Mouse (Mus musculus): Measurements from ENCODE around the gene Junb.

The Junb gene

GRCm38 (mm10) chr8:84987903-84988302 lies 9.4 kb upstream of the Junb start:
- no peak for DNase-seq (ENCODE audit: low spot score)

- no peak for DNase-seq (ENCODE audit: low spot score)
These were observed 8.9 kb upstream of the Junb start for GRCm38 (mm10) chr8:84987388-84987787.

DNA sequence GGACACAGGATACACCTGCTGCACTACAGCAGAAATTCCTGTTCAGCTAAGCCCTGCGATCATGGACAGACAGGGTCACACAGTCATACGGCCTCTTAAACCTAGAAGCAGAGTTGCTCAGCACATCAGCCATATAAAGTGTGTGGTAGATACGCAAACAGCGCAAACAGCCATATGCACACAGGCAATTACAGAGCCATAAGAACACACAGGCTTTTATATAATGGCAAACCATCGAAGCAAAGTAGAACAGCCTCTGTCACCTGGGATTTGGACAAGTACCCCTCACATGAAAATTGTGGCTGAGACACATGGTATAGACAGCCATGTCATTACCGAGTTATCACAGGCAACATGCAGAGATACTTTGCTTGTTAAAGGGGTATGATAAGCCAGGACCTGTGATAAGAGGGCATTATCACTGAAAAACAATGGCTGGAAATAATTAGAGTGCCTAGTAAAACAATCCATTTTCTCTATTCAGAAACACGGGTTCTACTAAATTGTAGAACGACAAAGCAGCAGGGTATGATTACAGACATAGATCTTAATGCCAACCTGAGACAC lies 7.9 kb upstream of the Junb start:
- no peak for DNase-seq (ENCODE audit: low spot score)

GRCm38 (mm10) chr8:84985684-84986378 lies 7.3 kb upstream of the Junb start:
- peak; percentile 84 for DNase-seq (ENCODE audit: low spot score)

DNA sequence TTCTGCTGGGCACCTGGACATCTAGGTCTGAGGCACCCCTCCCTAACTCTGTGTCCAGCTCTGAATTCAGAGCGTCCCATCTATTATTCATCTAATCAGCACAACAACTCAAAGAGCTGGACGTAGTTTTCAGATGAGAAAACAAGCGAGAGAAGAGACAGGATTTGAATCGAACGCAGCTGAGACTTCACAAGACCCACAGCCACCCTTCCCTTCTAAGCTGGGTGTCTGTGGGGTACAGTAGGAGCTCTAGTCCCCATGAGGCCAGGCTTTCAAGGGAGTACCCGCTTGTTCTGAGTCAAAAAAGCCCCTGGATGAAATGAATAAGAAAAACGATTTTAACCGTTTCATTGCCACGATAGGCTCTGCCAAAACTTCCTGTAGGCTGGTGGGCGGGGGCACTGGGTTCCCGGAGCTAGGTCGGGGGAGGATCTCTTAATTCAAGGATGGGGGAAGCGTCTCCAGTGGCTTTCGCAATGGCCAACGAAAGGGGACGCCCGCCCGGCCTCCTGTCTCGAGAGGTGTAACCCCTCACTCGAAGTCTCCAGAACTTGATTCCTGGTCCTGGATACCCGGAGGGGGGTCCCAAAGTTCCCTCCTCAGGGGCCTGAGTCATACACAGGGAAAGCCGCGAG lies 6.6 kb upstream of the Junb start:
- no peak for DNase-seq (ENCODE audit: low spot score)

GRCm38 (mm10) chr8:84984294-84985048 lies 6.0 kb upstream of the Junb start:
- no peak for DNase-seq (ENCODE audit: low spot score)

DNA sequence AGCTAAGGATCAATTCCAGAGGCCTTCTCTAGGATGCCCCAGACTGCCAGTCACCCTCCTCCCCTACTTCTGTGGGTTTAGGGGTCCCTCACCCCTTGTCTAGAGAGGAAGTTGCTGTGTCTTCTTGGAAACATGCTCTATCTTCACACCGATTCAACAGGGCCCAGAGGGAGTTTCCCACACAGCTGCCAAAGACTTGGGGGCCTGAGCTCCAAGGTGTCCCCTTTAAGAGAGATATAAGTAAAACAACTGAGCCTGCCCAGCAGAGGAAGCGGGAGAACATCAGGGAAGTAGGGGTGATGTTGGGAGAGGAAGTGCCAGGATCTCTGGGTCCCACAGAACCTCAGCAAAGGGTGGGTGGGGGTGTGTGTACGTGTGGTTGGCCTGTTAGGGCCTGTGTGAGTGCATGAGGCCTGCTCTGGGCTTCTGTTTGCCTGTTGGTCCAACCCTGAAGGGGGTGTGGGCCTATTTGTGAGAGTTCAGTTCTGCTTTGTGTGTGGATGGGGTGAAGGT lies 4.0 kb upstream of the Junb start:
- no peak for DNase-seq (ENCODE audit: low spot score)

- DNase-seq (ENCODE audit: low spot score) = no peak
These were observed 3.4 kb upstream of the Junb start for GRCm38 (mm10) chr8:84981644-84982498.

DNA sequence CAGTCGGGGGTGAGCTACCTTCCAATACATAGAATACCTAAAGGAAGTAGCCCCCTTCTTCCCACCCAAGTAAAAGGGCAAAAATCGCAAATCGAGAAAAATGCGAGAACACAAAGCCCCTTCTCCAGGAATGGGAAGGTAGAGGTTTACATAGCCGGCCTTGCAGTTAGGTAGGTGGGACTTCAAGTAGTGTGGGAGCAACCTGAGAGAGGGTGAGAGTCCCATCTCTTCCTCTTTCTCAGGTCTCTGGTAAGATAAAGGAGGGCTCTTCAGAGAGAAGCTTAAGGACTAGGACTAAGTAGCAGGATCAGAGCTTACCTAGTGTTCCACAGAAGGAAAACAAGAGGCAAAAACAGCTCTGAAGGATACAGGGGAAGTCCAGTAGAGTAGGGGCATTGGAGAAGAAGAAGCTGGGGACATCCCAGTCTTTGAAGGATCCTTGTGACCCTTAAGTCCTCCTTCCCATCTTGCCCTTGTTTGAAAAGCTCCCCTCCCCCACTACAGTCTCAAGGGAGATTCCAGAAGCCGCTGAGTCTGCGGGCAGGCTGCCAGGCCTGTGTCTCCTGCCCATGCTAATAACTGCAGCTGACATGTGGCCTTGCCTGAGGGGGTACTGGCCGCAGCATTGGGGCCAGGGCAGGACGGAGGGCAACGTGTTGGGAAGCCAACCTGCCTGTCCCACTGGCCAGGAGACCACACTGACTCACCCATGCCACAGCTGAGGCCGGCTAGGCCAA lies 2.3 kb upstream of the Junb start:
- peak; percentile 74 for DNase-seq (ENCODE audit: low spot score)

DNA sequence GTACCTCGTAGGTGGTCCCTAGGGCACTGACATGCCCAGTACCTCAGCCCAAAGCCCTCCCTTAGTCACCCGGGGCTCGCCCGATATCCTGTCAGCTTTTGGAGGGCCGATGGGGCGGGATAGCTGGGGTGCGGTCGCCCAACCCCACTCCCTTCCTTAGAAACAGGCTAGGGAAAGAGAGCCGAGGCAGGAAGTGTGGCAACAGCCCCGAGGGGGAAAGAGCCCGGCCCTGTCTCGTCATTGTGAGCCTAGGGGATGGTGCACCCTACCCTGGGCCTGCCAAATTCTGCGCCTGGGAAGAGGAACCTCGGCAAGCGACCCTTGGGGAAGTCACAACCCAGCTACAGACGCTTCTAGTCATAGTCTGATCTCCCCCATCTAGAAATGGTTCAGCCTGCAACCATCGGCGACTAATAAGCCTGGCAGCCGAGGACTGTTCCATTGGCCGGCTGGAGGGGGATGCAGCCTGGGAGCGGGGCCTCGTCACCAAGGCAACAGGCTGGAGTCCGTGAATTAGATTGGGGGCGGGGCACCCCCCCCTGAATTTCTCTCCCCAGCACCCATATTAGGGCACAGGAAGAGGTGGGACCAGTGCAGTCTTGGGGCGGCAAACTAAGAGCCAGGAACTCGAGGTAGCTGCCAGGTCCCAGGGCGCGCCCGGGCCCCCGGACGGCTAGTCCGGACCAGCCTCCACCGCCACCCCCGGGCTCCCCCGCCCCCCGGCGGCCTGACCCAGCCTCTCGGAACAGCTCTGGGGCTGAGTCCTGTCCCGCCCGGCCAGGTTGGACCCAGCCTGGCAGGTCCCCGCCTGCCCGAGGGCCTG lies 1.3 kb upstream of the Junb start:
- DNase-seq (ENCODE audit: low spot score) = peak; percentile 91

DNA sequence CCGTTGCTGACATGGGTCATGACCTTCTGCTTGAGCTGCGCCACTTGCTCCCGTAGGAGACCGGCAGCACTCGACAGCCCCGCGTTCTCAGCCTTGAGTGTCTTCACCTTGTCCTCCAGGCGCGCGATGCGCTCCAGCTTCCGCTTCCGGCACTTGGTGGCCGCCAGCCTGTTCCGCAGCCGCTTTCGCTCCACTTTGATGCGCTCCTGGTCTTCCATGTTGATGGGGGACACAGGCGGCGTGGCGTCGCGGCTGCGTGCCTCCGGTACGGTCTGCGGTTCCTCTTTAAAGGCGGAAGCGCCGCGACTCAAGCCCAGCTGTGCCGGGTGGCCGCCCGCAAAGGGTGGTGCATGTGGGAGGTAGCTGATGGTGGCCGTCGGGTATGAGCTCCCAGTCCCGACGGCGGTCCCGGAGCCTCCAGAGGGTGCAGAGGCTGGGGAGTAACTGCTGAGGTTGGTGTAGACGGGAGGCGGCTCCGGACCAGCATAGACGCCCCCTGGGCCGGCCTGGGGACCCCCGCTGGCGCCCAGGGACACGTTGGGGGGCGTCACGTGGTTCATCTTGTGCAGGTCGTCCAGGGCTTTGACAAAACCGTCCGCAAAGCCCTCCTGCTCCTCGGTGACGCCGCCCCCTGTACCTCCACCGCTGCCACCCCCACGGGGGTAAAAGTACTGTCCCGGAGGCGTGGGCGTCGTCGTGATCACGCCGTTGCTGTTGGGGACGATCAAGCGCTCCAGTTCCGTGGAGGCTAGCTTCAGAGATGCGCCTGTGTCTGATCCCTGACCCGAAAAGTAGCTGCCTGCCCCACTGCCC lies 877 bp downstream of the Junb start:
- DNase-seq (ENCODE audit: low spot score) = peak; percentile 56

- DNase-seq (ENCODE audit: low spot score) = no peak
These were observed 1.6 kb downstream of the Junb start for GRCm38 (mm10) chr8:84976763-84977434.

- DNase-seq (ENCODE audit: low spot score) = peak; percentile 93
These were observed 2.3 kb downstream of the Junb start for GRCm38 (mm10) chr8:84976031-84976762.

DNA sequence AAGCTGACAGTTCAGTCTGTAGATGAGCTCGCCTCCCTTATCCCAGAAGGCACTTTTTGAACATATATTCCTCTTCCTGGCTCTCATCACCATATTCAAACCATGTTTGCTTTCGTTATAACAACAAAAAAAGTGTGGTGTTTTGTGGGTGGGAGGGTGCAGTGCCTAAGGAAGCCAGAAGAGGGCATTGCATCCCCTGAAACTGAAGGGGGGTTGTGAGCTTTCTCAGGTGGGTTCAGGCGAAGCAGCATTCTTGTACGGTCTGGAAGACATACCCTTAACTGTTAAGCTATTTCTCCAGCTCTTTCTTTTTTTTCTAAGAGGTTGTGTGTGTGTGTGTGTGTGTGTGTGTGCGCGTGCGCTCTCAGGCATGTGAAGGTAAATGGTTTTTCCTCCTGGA lies 3.1 kb downstream of the Junb start:
- peak; percentile 58 for DNase-seq (ENCODE audit: low spot score)

DNA sequence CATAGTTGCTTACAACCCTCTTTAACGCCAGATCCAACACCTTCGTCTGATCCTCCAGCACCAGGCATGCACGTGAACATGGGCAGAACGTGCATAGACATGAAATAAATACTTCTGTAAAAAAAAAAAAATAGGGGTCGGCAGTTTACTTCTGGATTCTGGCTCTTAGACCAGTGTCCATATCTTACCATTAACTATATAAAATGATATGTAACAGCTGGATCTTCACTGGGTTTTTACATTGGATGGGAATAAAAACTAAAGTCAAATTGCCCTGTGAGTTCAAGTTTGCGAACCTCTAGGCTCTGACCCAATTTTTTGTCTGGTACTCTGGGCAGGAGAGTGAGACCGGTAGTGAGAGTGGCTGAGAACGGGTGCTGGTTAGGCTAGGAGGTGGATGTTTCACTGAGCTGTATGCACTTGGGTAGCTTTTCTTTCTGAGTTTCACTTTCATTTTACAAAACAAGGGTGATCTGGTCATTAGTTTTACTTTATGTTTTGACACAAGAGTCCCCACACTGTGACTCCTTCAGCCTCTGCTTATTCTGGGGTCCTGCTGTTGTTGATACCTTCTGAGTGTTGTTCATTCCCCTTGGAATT lies 3.9 kb downstream of the Junb start:
- no peak for DNase-seq (ENCODE audit: low spot score)

DNA sequence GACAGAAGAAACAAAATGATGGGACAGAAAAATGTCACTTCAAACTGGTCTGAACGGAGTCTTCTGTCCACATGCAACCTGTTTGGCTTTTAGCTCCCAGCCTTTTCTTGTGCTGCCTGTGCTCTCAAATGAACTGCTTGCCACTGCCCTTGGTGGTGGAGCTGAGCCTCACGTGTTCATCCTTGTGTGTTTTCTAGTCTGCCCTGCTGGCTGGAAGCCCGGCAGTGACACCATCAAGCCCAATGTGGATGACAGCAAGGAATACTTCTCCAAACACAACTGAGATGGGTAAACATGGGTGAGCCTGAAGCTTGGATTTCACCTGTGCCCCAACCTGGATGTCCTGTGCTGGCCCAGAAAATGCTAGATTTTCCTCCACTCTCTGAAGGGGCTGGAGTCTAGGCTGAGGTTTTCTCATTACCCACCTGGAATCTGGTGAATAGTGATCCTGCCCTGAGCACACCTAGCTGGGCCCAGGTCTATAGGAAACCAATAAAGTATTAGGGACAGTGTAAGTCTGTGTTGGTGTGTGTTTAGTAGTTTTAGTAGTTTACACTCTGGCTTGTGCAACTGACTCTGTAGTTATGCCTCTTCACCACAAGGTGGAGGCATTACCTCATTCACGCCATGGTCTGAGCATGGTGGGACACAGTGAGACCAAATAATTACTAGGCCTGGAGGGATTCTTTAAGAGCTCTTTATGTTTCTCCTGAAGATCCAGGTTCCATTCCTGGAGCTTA lies 4.5 kb downstream of the Junb start:
- peak; percentile 52 for DNase-seq (ENCODE audit: low spot score)

DNA sequence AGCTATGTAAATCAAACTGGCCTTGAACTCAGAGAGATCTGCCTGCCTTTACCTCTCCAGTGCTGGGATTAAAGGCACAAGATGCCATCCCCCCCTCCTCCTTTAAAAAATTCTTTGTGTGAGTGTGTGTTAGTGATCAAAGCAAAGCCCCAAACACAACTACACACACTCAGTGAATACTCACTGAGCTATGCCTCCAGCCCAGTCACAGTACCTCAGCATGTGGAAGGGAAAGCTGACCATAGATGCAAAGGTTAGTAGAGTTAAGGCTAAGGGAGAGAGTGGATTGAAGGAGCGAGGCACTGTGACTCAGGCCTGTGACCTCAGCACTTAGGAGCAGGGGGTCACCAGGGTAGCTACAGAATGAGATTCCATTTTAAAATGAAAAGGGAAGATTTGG lies 5.4 kb downstream of the Junb start:
- DNase-seq (ENCODE audit: low spot score) = no peak

Measured in ovary, postnatal 36 days (tissue).